Mouse (Mus musculus): ENCODE results near the gene Srprb.
A peak's percentile ranks its signal among the peaks of the same experiment; 100 is the strongest.

Srprb gene

GRCm38 (mm10) chr9:103225464-103225863, 23.5 kb upstream of the Srprb start:
- TF ChIP-seq CTCF (conservative IDR thresholded peaks at IDR 0.05; ENCODE audit: low read length) (peak; percentile 54), POU5F1 (IDR thresholded peaks at IDR 0.05; ENCODE audit: borderline replicate concordance, low read length) (no peak), NANOG (IDR thresholded peaks at IDR 0.05; ENCODE audit: borderline replicate concordance, low read length) (no peak)
- no peaks in the 10 kb centered on the region; the same call in 1 of the 2 replicates for H3K9me3 ChIP-seq (ENCODE audit: low read length)

GRCm38 (mm10) chr9:103224721-103225120, 22.8 kb upstream of the Srprb start:
- Histone ChIP-seq H3K9me3 (ENCODE audit: low read length) (no peaks in the 10 kb centered on the region; the same call in 1 of the 2 replicates), H3K27me3 (ENCODE audit: insufficient read depth, low read length) (peaks cover 31% of the 10 kb centered on the region), H3K4me1 (replicated peaks; ENCODE audit: low read depth, low read length) (peaks cover 23% of the 10 kb centered on the region), H3K36me3 (ENCODE audit: insufficient read depth, low read length) (no peaks in the 10 kb centered on the region), H3K4me3 (replicated peaks; ENCODE audit: low read length) (no peak overlapping the region)
- TF ChIP-seq CTCF (conservative IDR thresholded peaks at IDR 0.05; ENCODE audit: low read length) (no peak), NANOG (IDR thresholded peaks at IDR 0.05; ENCODE audit: borderline replicate concordance, low read length) (no peak), POU5F1 (IDR thresholded peaks at IDR 0.05; ENCODE audit: borderline replicate concordance, low read length) (no peak)

More at GRCm38 (mm10) chr9:103225464-103225863, 23.5 kb upstream of the Srprb start:
- Histone ChIP-seq H3K36me3 (ENCODE audit: insufficient read depth, low read length) (no peaks in the 10 kb centered on the region), H3K4me3 (replicated peaks; ENCODE audit: low read length) (no peak overlapping the region), H3K27me3 (ENCODE audit: insufficient read depth, low read length) (peaks cover 35% of the 10 kb centered on the region), H3K4me1 (replicated peaks; ENCODE audit: low read depth, low read length) (peaks cover 29% of the 10 kb centered on the region)

GRCm38 (mm10) chr9:103214281-103214680, 12.3 kb upstream of the Srprb start:
- H3K4me1 ChIP-seq (replicated peaks; ENCODE audit: low read depth, low read length): peaks cover 4% of the 10 kb centered on the region; the same call in 1 of the 2 replicates
- H3K9me3 ChIP-seq (ENCODE audit: low read length): no peaks in the 10 kb centered on the region
- no peak for TF ChIP-seq POU5F1 (IDR thresholded peaks at IDR 0.05; ENCODE audit: borderline replicate concordance, low read length)
- no peak for TF ChIP-seq NANOG (IDR thresholded peaks at IDR 0.05; ENCODE audit: borderline replicate concordance, low read length)
- TF ChIP-seq CTCF (conservative IDR thresholded peaks at IDR 0.05; ENCODE audit: low read length): no peak
- H3K4me3 ChIP-seq (replicated peaks; ENCODE audit: low read length): no peak overlapping the region
- H3K27me3 ChIP-seq (ENCODE audit: insufficient read depth, low read length): peaks cover 38% of the 10 kb centered on the region
- no peaks in the 10 kb centered on the region for H3K36me3 ChIP-seq (ENCODE audit: insufficient read depth, low read length)

- H3K9me3 ChIP-seq (ENCODE audit: low read length): no peaks in the 10 kb centered on the region
- no peaks in the 10 kb centered on the region for H3K36me3 ChIP-seq (ENCODE audit: insufficient read depth, low read length)
- TF ChIP-seq NANOG (IDR thresholded peaks at IDR 0.05; ENCODE audit: borderline replicate concordance, low read length) (no peak), POU5F1 (IDR thresholded peaks at IDR 0.05; ENCODE audit: borderline replicate concordance, low read length) (no peak), CTCF (conservative IDR thresholded peaks at IDR 0.05; ENCODE audit: low read length) (no peak)
- peaks cover 39% of the 10 kb centered on the region for H3K27me3 ChIP-seq (ENCODE audit: insufficient read depth, low read length)
- peaks cover 10% of the 10 kb centered on the region for H3K4me1 ChIP-seq (replicated peaks; ENCODE audit: low read depth, low read length)
- H3K4me3 ChIP-seq (replicated peaks; ENCODE audit: low read length): no peak overlapping the region
Measured at GRCm38 (mm10) chr9:103213631-103214030, 11.7 kb upstream of the Srprb start.

- H3K27me3 ChIP-seq (ENCODE audit: insufficient read depth, low read length): peaks cover 39% of the 10 kb centered on the region
- TF ChIP-seq POU5F1 (IDR thresholded peaks at IDR 0.05; ENCODE audit: borderline replicate concordance, low read length): no peak
- no peak for TF ChIP-seq CTCF (conservative IDR thresholded peaks at IDR 0.05; ENCODE audit: low read length)
- TF ChIP-seq NANOG (IDR thresholded peaks at IDR 0.05; ENCODE audit: borderline replicate concordance, low read length): no peak
- peak overlapping the region; percentile 63 for H3K4me3 ChIP-seq (replicated peaks; ENCODE audit: low read length)
- H3K4me1 ChIP-seq (replicated peaks; ENCODE audit: low read depth, low read length): peaks cover 14% of the 10 kb centered on the region
- H3K36me3 ChIP-seq (ENCODE audit: insufficient read depth, low read length): no peaks in the 10 kb centered on the region
- no peaks in the 10 kb centered on the region for H3K9me3 ChIP-seq (ENCODE audit: low read length)
Measured at GRCm38 (mm10) chr9:103212654-103213420, 10.9 kb upstream of the Srprb start.

GRCm38 (mm10) chr9:103208802-103209423, 7.0 kb upstream of the Srprb start:
- Histone ChIP-seq H3K36me3 (ENCODE audit: insufficient read depth, low read length) (no peaks in the 10 kb centered on the region), H3K4me3 (replicated peaks; ENCODE audit: low read length) (no peak overlapping the region), H3K4me1 (replicated peaks; ENCODE audit: low read depth, low read length) (peaks cover 21% of the 10 kb centered on the region), H3K27me3 (ENCODE audit: insufficient read depth, low read length) (peaks cover 31% of the 10 kb centered on the region), H3K9me3 (ENCODE audit: low read length) (peaks cover 5% of the 10 kb centered on the region)
- no peak for TF ChIP-seq POU5F1 (IDR thresholded peaks at IDR 0.05; ENCODE audit: borderline replicate concordance, low read length)
- TF ChIP-seq NANOG (IDR thresholded peaks at IDR 0.05; ENCODE audit: borderline replicate concordance, low read length): peak; percentile 58; the same call in 1 of the 2 replicates
- TF ChIP-seq CTCF (conservative IDR thresholded peaks at IDR 0.05; ENCODE audit: low read length): no peak

GRCm38 (mm10) chr9:103207846-103208245, 5.9 kb upstream of the Srprb start:
- peaks cover 24% of the 10 kb centered on the region for H3K27me3 ChIP-seq (ENCODE audit: insufficient read depth, low read length)
- H3K4me1 ChIP-seq (replicated peaks; ENCODE audit: low read depth, low read length): peaks cover 21% of the 10 kb centered on the region
- H3K36me3 ChIP-seq (ENCODE audit: insufficient read depth, low read length): no peaks in the 10 kb centered on the region
- TF ChIP-seq CTCF (conservative IDR thresholded peaks at IDR 0.05; ENCODE audit: low read length) (peak; percentile 65), NANOG (IDR thresholded peaks at IDR 0.05; ENCODE audit: borderline replicate concordance, low read length) (no peak), POU5F1 (IDR thresholded peaks at IDR 0.05; ENCODE audit: borderline replicate concordance, low read length) (no peak)
- H3K9me3 ChIP-seq (ENCODE audit: low read length): peaks cover 6% of the 10 kb centered on the region
- no peak overlapping the region for H3K4me3 ChIP-seq (replicated peaks; ENCODE audit: low read length)

- no peaks in the 10 kb centered on the region for H3K36me3 ChIP-seq (ENCODE audit: insufficient read depth, low read length)
- H3K4me3 ChIP-seq (replicated peaks; ENCODE audit: low read length): no peak overlapping the region
- H3K4me1 ChIP-seq (replicated peaks; ENCODE audit: low read depth, low read length): peaks cover 24% of the 10 kb centered on the region
- H3K27me3 ChIP-seq (ENCODE audit: insufficient read depth, low read length): 0 out of 2 replicates have a peak, but pooled peaks cover 11% of the 10 kb centered on the region
- TF ChIP-seq NANOG (IDR thresholded peaks at IDR 0.05; ENCODE audit: borderline replicate concordance, low read length) (no peak), CTCF (conservative IDR thresholded peaks at IDR 0.05; ENCODE audit: low read length) (no peak), POU5F1 (IDR thresholded peaks at IDR 0.05; ENCODE audit: borderline replicate concordance, low read length) (no peak)
- peaks cover 6% of the 10 kb centered on the region for H3K9me3 ChIP-seq (ENCODE audit: low read length)
Measured at GRCm38 (mm10) chr9:103205786-103206185, 3.8 kb upstream of the Srprb start.

Measured in E14TG2a.4 (cell line).